Mouse (Mus musculus) limb, embryonic 14.5 days (tissue): ENCODE measurements around the gene Itih1. TPM values are rescaled to one million over a fixed set of nuclear protein-coding genes. Genes with fewer than 3 reads are reported as not detected.

Experiments
- ATAC-seq: fragments of 200-750 bp; cut with Nextera tagmentation; 2 replicates; pipeline ENCODE4 v1.8.0; 2017; ENCODE audit warnings: low read depth, moderate number of reproducible peaks, moderate TSS enrichment; ENCODE audit not compliant: low FRiP score
- DNase-seq: peaks from one replicate; pipeline ENCODE4 v3.0.0-alpha.2; 2015; ENCODE audit warnings: low spot score
- H3K27ac ChIP-seq: fragments of 300-500 bp; sonication (generic); replicated peaks from 2 replicates; pipeline ENCODE4 v1.5.1; 2014; ENCODE audit warnings: low read depth, mild to moderate bottlenecking, low read length, moderate library complexity, mixed read lengths
- H3K27me3 ChIP-seq: fragments of 300-500 bp; sonication (generic); 2 replicates; pipeline ENCODE4 v1.6.1; 2014; ENCODE audit warnings: low read length, mixed read lengths; ENCODE audit not compliant: control insufficient read depth, insufficient read depth
- H3K36me3 ChIP-seq: fragments of 300-500 bp; sonication (generic); 2 replicates; pipeline ENCODE4 v1.6.1; 2014; ENCODE audit warnings: mild to moderate bottlenecking, low read length, moderate library complexity, mixed read lengths; ENCODE audit not compliant: control insufficient read depth, insufficient read depth
- H3K4me1 ChIP-seq: fragments of 300-500 bp; sonication (generic); 2 replicates; pipeline ENCODE4 v1.6.1; 2014; ENCODE audit warnings: antibody characterized with exemption, low read length, mixed read lengths; ENCODE audit not compliant: control insufficient read depth, insufficient read depth
- H3K4me2 ChIP-seq: fragments of 300-500 bp; sonication (generic); replicated peaks from 2 replicates; pipeline ENCODE4 v1.6.1; 2014; ENCODE audit warnings: low read depth, mild to moderate bottlenecking, low read length, moderate library complexity; ENCODE audit not compliant: severe bottlenecking
- H3K4me3 ChIP-seq: fragments of 300-500 bp; sonication (generic); replicated peaks from 2 replicates; pipeline ENCODE4 v1.5.1; 2014; ENCODE audit warnings: low read length
- H3K9ac ChIP-seq: fragments of 300-500 bp; sonication (generic); 2 replicates; pipeline ENCODE4 v1.6.1; 2014; ENCODE audit warnings: mild to moderate bottlenecking, low read depth, low read length, moderate library complexity; ENCODE audit not compliant: severe bottlenecking
- H3K9me3 ChIP-seq: fragments of 300-500 bp; sonication (generic); 2 replicates; pipeline ENCODE4 v1.6.1; 2016; ENCODE audit warnings: low read length; ENCODE audit not compliant: control insufficient read depth
- POLR2A ChIP-seq: fragments of 200-500 bp; IDR thresholded peaks from 2 replicates; pipeline ENCODE4 v1.8.0; 2012; ENCODE audit warnings: inconsistent platforms, mild to moderate bottlenecking, moderate library complexity, borderline replicate concordance; ENCODE audit not compliant: insufficient read depth, insufficient read length; ENCODE audit errors: extremely low read depth
- WGBS: fragments of 180-500 bp; shearing (Covaris S2); extraction: QIAGEN DNeasy Blood & Tissue Kit; methylation state at CpG from one replicate; pipeline ENCODE4 v1.1.7; 2014; 5-methylcytosine and 5-hydroxymethylcytosine counted together
- polyA plus RNA-seq, 2 experiments: library from polyadenylated mRNA; depleted of rRNA in 1 of 2; stranded (reverse) in 1 of 2; unstranded in 1 of 2; fragments of >200 nt; fragmentation: Nextera tagmentation in 1 of 2; extraction: Ambion mirVana in 1 of 2; gene quantifications; 2 replicates each; pipeline versions ENCODE4 v1.2.1 to v1.2.3; 2012 to 2014

Itih1 gene
- polyA plus RNA-seq, 2 experiments = 0.03 TPM; not detected in 1

DNA sequence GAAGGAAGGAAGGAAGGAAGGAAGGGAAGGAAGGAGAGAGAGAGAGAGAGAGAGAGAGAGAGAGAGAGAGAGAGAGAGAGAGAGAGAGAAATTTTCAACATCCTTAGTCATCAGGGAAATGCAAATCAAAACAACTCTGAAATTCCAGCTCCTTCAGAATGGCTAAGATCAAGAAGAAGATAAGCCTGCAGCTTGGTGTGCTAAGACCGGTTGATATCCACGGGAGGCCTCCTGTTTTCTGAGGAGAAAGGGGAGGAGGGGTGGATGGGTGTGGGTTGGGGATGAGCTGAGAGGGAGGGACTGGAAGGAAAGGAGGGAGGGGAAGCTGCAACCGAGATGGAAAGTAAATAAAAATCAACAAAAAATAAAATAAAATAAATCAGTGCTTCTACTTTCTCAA, 57.8 kb downstream of the Itih1 start:
- H3K27me3 ChIP-seq = no peaks in the 10 kb centered on the region
- no peak overlapping the region for H3K4me3 ChIP-seq
- DNase-seq (no peak), ATAC-seq (no peak)
- 14% methylated on average over 3 of the region's 3 CpGs for WGBS
- H3K36me3 ChIP-seq = no peaks in the 10 kb centered on the region
- TF ChIP-seq POLR2A = no peak
- no peak overlapping the region for H3K9ac ChIP-seq
- no peak overlapping the region for H3K4me2 ChIP-seq
- H3K9me3 ChIP-seq = no peaks in the 10 kb centered on the region
- H3K4me1 ChIP-seq = 0 out of 2 replicates have a peak, but pooled peaks cover 3% of the 10 kb centered on the region
- H3K27ac ChIP-seq = no peak overlapping the region

DNA sequence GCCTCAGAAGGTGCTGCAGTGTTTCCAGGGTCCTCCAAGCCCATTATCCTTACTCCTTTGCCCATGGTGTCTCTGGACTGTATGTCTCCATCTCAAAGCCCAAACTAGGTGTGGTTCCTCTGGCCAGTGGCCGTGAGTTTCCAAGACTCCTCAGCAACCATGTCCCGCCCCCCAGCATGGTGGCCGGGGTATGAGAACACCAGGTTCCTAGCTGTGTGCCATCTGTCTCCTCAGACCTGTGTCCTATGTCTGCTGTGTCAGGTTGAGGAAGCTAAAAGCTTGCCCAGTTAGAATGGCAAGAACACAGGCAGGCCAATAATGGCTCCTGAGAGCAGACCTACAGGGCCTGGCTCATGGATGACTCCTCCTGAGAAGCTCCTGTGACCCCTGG, 61.4 kb downstream of the Itih1 start:
- H3K27ac ChIP-seq = no peak overlapping the region
- H3K4me3 ChIP-seq = no peak overlapping the region
- no peaks in the 10 kb centered on the region for H3K9me3 ChIP-seq
- DNase-seq = no peak
- peaks cover 9% of the 10 kb centered on the region; the same call in 1 of the 2 replicates for H3K36me3 ChIP-seq
- WGBS = 86% methylated on average over 3 of the region's 3 CpGs
- no peak overlapping the region for H3K4me2 ChIP-seq
- no peak for TF ChIP-seq POLR2A
- ATAC-seq = no peak
- no peaks in the 10 kb centered on the region for H3K27me3 ChIP-seq
- no peak overlapping the region for H3K9ac ChIP-seq
- peaks cover 4% of the 10 kb centered on the region; the same call in 1 of the 2 replicates for H3K4me1 ChIP-seq

DNA sequence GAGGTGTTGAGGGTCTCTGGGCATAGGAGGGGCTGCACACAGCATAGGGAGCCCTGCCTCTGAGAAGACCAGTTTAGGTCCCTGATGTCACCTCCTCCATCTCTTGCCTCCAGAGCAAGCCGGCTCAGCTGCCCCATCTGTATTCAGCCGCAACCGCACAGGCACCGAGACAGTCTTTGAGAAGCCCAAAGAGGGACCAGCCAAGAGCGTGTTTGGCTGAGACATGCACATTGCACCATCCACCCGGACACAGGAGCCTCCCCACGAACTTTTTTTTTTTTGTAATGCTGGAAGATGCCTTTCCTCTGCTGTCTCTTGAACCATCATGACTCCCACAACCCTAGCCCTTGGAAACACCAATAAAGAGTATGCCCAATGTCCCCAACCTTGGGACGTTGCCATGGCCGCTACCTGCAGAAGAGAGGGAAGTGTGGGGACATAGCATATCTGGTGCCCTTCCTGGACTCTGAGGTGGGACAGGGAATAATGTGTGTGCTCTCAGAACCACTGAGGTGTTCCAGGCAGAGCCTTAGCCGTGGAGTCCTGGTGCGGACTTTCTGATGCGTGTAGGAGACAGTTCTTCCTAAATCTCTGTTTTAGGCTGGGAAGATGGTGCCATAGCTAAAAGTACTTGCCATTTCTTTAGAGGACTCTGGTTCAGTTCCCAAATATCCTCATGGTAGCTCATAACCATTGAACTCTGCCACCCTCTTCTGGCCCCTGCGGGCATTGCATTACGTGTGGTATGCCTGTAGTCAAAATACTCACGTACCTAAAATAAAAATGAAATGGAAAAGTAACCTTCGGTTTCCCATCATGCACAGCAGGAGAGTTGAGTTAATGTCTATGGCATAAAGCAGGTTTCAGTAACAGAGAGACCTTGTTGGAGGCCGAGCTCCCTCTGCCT, 62.0 kb downstream of the Itih1 start:
- WGBS = 79% methylated on average over 17 of the region's 17 CpGs
- Histone ChIP-seq H3K9ac (no peak overlapping the region), H3K27ac (no peak overlapping the region), H3K4me3 (no peak overlapping the region), H3K4me2 (no peak overlapping the region), H3K4me1 (peaks cover 4% of the 10 kb centered on the region; the same call in 1 of the 2 replicates), H3K9me3 (no peaks in the 10 kb centered on the region), H3K36me3 (peaks cover 13% of the 10 kb centered on the region; the same call in 1 of the 2 replicates), H3K27me3 (no peaks in the 10 kb centered on the region)
- peak; percentile 35 for DNase-seq
- no peak for TF ChIP-seq POLR2A
- ATAC-seq = no peak

DNA sequence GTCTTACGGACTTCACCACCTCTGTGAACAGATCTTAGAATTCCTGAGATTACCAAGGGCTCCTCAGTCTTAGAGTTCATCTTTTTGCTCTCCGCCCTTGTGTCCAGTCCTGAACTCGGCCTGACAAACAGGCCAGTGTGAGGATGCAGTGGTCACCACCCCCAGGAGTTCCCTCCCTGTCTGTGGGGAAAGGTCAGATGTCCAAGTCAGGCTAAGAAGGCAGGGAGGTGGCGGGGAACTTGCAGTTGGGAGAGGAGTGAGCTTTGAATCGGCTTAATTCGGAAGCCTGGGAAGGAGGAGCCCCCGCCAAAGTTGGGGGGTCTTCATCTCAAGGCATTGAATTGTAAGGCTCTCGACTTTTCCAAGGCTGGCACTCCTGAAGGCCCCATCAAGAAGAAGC, 62.8 kb downstream of the Itih1 start:
- Histone ChIP-seq H3K9me3 (no peaks in the 10 kb centered on the region), H3K36me3 (peaks cover 21% of the 10 kb centered on the region), H3K27me3 (no peaks in the 10 kb centered on the region), H3K27ac (no peak overlapping the region), H3K4me1 (peaks cover 4% of the 10 kb centered on the region; the same call in 1 of the 2 replicates), H3K4me3 (no peak overlapping the region), H3K9ac (no peak overlapping the region), H3K4me2 (no peak overlapping the region)
- WGBS = 75% methylated on average over 8 of the region's 8 CpGs
- no peak for TF ChIP-seq POLR2A
- no peak for DNase-seq
- ATAC-seq = no peak

DNA sequence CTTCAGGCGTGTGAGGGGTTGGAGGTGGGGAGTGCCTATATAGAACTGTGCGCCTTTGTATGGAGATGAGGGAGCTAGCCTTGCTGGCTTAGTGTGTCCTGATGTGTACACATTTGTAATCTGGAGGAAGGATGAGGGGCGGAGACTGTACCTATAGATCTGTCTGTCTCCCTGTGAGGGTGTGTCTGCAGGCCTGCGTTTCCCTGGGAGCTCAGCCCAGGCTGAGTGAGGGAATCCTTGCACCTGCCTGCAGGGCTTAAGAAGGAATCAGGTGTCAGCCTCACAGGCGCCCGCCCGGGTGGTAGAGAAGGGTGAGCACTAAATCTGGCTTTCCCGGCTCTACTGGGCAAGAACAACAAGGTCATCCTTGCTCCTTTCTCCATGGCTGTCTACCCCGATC, 63.3 kb downstream of the Itih1 start:
- WGBS = 58% methylated on average over 9 of the region's 9 CpGs
- Histone ChIP-seq H3K27me3 (no peaks in the 10 kb centered on the region), H3K4me2 (no peak overlapping the region), H3K9ac (no peak overlapping the region), H3K4me3 (no peak overlapping the region), H3K4me1 (peaks cover 4% of the 10 kb centered on the region; the same call in 1 of the 2 replicates), H3K9me3 (no peaks in the 10 kb centered on the region), H3K36me3 (peaks cover 24% of the 10 kb centered on the region), H3K27ac (0 out of 2 replicates have a peak overlapping the region, but pooled peaks have one; percentile 6)
- ATAC-seq (no peak), DNase-seq (peak; percentile 5)
- no peak for TF ChIP-seq POLR2A

Other genes starting within 250 kb of the Itih1 start
- 6.5 and 7.7 TPM in 2 replicates for gene Sfmbt1, start 228.4 kb downstream of the Itih1 start, polyA plus RNA-seq (2012; rRNA removed)
- 14.0 and 16.5 TPM in 2 replicates for gene Sfmbt1, start 228.4 kb downstream of the Itih1 start, polyA plus RNA-seq (2014; fragmentation: Nextera tagmentation; extraction: Ambion mirVana)
- gene Tmem110, start 117.7 kb downstream of the Itih1 start, polyA plus RNA-seq (2012; rRNA removed) = 31.3 and 33.1 TPM in 2 replicates
- 33.4 and 35.8 TPM in 2 replicates for gene Tmem110, start 117.7 kb downstream of the Itih1 start, polyA plus RNA-seq (2014; fragmentation: Nextera tagmentation; extraction: Ambion mirVana)
- gene Mustn1, start 64.1 kb downstream of the Itih1 start, polyA plus RNA-seq (2012; rRNA removed) = 17.7 and 18.1 TPM in 2 replicates
- gene Mustn1, start 64.1 kb downstream of the Itih1 start, polyA plus RNA-seq (2014; fragmentation: Nextera tagmentation; extraction: Ambion mirVana) = 18.8 and 24.8 TPM in 2 replicates
- gene Itih4, start 56.8 kb downstream of the Itih1 start, polyA plus RNA-seq (2012; rRNA removed) = 0.08 TPM in 2 replicates
- gene Itih4, start 56.8 kb downstream of the Itih1 start, polyA plus RNA-seq (2014; fragmentation: Nextera tagmentation; extraction: Ambion mirVana) = not detected in 2 replicates
- gene Itih3, start 19.5 kb downstream of the Itih1 start, polyA plus RNA-seq (2012; rRNA removed) = 0.13 and 0.21 TPM in 2 replicates
- 0.12 and 0.36 TPM in 2 replicates for gene Itih3, start 19.5 kb downstream of the Itih1 start, polyA plus RNA-seq (2014; fragmentation: Nextera tagmentation; extraction: Ambion mirVana)
- gene Nek4, start 8.1 kb upstream of the Itih1 start, polyA plus RNA-seq (2012; rRNA removed) = 8.0 TPM in 2 replicates
- gene Nek4, start 8.1 kb upstream of the Itih1 start, polyA plus RNA-seq (2014; fragmentation: Nextera tagmentation; extraction: Ambion mirVana) = 8.8 and 8.9 TPM in 2 replicates
- gene Glt8d1, start 58.1 kb upstream of the Itih1 start, polyA plus RNA-seq (2012; rRNA removed) = 108 and 128 TPM in 2 replicates
- 67.9 and 70.4 TPM in 2 replicates for gene Glt8d1, start 58.1 kb upstream of the Itih1 start, polyA plus RNA-seq (2014; fragmentation: Nextera tagmentation; extraction: Ambion mirVana)
- 339 and 364 TPM in 2 replicates for gene Spcs1, start 58.4 kb upstream of the Itih1 start, polyA plus RNA-seq (2012; rRNA removed)
- gene Spcs1, start 58.4 kb upstream of the Itih1 start, polyA plus RNA-seq (2014; fragmentation: Nextera tagmentation; extraction: Ambion mirVana) = 423 and 460 TPM in 2 replicates
- 26.8 and 29.5 TPM in 2 replicates for gene Pbrm1, start 75.8 kb upstream of the Itih1 start, polyA plus RNA-seq (2012; rRNA removed)
- 88.5 and 92.8 TPM in 2 replicates for gene Pbrm1, start 75.8 kb upstream of the Itih1 start, polyA plus RNA-seq (2014; fragmentation: Nextera tagmentation; extraction: Ambion mirVana)
- gene Gnl3, start 75.9 kb upstream of the Itih1 start, polyA plus RNA-seq (2012; rRNA removed) = 118 and 139 TPM in 2 replicates
- 105 and 117 TPM in 2 replicates for gene Gnl3, start 75.9 kb upstream of the Itih1 start, polyA plus RNA-seq (2014; fragmentation: Nextera tagmentation; extraction: Ambion mirVana)
- 28.2 and 37.4 TPM in 2 replicates for gene Smim4, start 185.7 kb upstream of the Itih1 start, polyA plus RNA-seq (2012; rRNA removed)
- gene Smim4, start 185.7 kb upstream of the Itih1 start, polyA plus RNA-seq (2014; fragmentation: Nextera tagmentation; extraction: Ambion mirVana) = 62.7 and 68.1 TPM in 2 replicates
- gene Nt5dc2, start 187.8 kb upstream of the Itih1 start, polyA plus RNA-seq (2012; rRNA removed) = 357 and 464 TPM in 2 replicates
- 358 and 361 TPM in 2 replicates for gene Nt5dc2, start 187.8 kb upstream of the Itih1 start, polyA plus RNA-seq (2014; fragmentation: Nextera tagmentation; extraction: Ambion mirVana)
- 68.5 and 81.8 TPM in 2 replicates for gene Stab1, start 225.4 kb upstream of the Itih1 start, polyA plus RNA-seq (2012; rRNA removed)
- gene Stab1, start 225.4 kb upstream of the Itih1 start, polyA plus RNA-seq (2014; fragmentation: Nextera tagmentation; extraction: Ambion mirVana) = 59.5 and 64.4 TPM in 2 replicates